Mouse (Mus musculus): ENCODE measurements around the gene Casq2.

The Casq2 gene

DNA sequence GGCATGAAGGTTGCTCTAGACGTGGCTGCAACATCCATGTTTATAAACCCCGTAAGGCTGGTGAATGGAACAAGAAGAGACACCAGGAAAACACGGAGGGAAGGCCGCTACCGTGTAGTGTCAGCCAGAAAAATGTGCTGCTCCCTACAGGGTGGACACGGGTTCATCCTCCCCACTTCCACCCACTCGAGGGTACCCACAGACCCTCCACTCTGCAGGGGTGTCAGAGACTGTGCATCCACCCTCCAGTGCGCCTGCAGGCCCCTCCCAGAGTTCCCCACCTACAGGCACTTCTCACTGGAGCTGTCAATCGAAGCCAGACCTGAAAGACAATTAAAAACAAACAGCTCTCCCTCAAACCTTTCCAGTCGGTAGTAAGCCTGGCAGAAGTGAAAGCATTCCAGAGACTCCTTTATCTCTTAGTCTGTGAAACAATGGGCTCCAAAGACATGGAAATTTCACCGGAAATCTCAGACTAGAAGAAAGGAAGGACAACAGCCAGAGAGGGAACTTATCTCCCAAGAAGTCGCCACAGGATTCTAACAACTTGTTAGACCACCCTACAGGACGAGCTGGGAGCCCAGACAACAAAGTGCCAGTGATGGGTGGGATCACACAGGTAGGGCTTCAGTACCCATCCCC lies 2.5 kb upstream of the Casq2 start:
- no peak for DNase-seq

DNA sequence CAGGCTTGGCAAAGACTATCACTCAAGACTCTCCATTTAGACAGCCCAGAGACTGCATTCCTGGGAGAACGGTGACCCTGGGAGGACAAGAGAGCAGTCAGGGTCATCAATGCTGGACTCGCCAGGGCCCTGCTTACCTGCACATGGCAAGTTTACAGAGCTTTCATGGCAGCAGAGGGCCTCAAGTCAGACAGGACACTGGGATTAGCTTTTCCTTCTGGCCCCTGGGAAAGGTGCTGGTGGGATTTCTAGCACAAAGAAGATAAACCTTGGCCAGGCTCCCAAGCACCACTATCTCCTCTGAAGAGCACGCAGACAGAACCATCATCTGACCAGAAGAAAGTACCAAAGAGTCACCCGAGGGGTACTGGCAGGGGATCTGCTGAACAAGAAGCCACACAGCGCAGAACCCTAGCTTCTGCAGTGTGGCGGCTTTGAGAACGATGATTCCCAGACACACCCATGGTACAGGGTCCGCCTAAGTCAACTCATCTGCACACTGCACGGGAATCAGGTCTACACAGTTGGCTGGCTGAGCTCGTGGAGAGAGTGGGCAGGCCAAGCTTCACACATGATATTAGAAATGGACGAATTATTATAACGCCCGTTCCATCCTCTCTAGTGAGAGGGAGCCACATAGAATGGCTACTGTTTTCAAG lies 1.3 kb upstream of the Casq2 start:
- no peak for DNase-seq

DNA sequence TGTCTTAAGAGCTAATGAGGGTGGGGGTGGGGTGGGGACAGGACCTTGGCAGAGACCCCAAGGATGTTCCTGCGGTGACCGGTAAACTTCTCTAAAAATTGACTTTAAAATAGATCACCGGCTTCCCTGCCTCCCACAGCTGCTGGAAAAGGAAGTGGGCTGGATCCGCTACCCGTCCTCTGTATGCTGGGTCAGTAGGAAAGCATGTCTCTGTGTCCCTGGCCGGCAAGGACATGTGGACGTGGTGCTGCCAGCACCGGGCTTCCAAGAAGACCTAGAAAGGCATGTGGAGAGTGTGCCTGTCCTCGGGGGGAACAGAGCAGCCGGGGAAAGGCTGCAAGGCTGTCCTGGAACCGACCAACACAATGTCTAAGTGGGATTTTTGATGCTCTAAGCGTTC lies 496 bp upstream of the Casq2 start:
- DNase-seq = no peak

DNA sequence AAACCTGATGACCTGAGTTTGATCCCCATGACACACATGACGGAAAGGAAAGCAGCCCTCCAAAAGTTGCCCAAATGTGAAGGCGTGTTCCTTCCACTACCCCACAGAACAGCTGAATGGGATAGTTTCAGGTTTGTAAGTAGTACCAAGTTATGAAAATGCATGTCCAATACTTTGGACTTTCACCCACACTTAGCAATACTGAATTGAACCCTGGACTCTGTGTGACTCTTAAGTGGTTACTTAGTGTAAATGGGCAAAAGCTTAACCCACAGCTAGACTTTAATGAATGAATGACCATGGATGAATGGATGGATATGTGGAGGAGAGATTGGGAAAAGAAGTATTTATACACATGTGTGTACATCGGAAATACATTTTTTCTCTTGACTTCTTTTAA lies 8.6 kb downstream of the Casq2 start:
- DNase-seq = no peak

DNA sequence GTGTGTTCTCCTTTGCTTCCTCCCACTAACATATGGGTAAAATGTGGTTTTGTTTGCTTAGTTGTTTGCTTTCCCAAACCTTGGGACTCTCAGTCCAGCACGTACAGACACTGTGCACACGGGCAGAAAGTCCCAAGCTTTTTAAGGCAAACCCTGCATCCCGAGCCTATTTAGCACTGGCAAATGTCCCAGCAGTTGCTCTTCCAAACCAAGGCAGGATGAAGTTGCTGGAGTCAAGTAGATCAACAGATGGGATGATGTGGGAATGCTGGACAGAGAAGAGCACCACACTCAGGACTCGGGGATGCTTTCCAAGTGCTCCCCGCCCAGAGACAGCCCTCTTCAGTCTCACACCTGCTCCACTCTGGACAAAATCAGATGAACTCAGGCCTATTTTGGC lies 9.2 kb downstream of the Casq2 start:
- no peak for DNase-seq

DNA sequence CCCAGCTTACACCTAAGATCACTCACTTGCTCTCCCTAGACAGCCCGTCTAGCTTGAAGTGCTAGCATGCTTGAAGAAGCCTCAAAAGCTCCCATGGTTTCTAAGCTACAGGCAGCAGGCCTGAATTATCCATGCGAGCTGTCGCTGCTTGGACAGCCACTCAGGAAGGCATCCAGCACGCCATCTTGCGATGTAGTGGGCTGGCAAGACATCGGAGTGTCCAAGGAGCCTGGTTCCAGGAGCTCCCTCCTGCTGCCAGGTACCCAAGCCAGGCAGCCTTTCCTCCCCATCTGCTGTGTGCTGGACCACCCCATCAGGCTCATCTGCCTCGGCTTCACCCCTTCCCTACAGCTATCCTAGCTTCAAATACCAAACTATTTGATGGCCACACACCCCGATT lies 10.2 kb downstream of the Casq2 start:
- no peak for DNase-seq

DNA sequence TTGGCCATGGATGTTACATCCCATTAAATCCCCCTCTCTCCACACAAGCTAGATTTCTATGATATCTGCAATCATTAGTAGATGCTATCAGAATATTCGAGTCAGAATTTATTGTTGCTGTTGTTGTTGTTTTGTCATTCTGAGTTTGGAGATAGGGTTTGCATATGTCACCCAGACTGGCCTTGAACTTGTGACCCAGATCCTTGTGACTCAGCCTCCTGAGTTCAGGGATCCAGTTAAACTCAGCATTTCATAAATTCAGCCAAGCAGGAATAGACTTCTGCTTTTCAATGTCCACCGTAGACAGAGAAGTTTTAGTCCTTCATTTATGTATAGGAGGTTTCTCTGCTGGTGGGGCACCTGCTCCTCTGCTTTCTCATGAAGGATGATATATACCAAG lies 10.8 kb downstream of the Casq2 start:
- no peak for DNase-seq

DNA sequence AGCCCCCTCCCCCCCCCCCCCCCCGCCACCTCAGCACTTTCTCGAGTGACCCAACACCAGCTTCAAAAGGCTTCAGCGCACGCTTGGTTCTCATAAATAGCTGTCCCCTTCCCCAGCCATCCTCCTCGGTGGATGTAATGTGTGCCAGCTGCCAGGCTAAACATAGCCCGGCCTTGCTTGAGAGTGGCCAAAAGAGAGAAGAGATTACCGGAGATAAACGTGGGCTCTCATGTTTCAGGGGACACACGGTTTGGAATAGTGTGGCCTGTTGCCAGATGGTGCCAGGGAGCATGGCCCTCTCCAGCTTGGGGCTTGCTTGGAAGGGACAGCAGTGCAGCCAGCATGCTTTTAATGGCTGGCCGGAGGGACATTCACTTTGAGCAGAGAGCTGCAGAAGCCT lies 13.0 kb downstream of the Casq2 start:
- DNase-seq = no peak

DNA sequence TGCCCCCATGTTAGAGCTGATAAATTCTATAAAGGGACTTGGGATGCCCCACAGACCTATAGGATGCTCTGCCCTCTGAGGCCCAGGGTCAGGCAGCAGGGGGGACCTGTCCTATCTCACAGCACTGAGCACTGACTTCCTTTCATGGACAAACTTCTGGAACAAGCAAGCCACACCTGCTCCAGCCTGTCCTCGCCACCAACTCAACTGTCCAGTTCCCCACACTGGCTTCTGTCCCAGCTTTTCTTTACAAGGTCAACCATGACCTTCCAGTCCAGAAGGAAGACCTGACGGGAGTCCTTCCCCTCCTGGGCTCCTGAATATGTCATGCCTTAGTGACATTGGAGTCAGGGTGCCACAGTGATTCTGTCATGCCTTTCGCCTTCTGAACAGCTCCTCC lies 13.6 kb downstream of the Casq2 start:
- DNase-seq = no peak

DNA sequence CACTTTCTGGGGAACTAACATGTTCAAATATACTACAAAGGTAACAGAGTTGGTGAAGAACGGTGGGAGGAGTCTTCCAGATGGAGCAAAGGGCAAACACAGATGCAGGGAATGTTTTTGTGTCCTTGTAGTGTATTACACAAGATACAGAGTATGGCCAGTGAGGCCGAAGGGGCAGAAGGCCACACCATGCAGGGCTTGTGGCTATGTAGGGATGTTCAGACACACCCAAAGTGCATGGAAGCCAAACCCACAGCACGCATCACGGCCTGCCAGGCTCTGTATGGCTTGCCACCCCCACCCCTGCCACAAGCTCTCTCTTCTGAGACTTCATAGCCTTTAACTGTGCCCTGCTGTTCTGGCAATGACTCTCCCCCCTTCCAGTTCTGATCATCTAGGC lies 15.2 kb downstream of the Casq2 start:
- no peak for DNase-seq

DNA sequence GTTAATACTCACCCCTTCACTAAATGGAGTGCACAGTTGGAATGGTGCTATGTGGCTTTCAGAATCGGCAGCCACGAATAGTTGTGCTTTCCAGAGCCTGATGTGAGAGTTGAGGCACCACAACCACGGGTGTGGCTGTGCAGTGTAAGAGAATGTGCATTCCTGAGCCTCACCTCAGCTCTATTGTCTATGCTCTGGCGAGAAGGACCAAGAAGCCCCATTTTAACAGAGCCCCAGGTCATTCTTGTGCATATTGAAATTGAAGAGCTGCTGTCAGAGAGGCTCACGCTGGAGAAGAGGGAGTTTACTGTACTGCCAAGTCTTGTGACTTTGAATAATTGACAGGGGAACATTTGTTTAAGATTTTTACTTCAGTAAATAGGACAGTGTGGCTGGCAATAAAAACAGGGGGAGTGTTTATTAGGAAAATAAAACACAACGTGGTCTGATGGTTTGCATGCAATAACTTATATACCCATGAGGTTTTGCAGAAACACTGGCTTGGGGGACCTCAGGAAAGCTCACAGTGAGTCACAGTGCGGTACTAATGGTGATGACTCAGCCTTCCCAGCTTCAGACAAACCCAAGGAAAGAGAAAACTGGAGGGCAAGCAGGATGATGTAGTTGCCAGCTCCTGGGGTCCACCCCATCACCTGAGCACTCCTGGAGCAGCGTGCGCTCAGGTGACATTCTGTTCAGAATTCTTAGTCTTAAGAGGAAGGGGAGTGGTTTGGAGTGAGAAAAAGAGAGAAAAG lies 17.8 kb downstream of the Casq2 start:
- DNase-seq = no peak

DNA sequence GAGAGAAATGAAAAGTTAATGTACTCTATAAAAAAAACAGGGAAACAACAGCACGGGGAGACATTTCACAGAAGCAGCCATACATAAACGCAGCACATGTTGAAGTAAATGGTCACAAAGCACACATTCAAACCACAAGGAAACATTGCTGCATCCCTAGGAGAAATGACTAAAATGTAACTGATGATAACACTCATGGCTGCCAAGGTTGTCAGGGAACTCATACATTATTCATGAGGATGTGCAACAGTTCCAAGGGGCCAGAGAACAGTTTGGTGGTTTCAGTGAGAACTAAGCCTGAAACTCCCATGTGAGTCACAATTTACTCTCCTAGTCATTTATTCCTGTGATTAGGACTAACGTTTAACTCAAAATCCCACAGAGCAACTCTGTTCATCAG lies 22.0 kb downstream of the Casq2 start:
- no peak for DNase-seq

DNA sequence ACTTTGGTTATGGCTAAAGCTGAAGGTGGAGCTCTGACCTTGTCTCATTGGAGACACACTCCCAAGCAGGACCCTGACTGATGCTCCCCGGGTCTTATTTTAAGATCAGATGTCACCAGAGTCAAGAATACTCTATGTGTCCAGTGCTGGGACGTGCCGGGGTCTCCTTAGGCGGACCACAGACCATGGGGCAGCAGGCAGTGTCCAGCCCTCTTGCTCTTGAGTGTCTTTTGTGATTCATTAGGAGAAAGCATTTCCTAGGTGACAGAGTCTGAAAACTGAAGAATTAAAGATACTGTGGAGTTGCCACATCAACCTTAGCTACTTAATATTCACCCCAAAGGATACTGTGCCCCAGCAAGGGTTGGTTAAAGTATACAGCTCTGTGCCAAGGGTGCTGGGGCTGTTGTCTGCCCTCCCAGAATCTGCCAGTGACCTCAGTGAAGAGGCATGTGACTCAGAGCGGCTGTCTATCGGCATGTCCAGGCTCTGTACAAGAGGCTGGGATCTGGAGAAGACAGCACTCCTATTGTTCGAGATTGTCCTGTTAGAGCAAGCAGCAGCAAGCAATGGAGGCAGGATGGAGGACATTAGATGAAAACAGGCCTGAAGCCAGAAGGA lies 25.9 kb downstream of the Casq2 start:
- no peak for DNase-seq

DNA sequence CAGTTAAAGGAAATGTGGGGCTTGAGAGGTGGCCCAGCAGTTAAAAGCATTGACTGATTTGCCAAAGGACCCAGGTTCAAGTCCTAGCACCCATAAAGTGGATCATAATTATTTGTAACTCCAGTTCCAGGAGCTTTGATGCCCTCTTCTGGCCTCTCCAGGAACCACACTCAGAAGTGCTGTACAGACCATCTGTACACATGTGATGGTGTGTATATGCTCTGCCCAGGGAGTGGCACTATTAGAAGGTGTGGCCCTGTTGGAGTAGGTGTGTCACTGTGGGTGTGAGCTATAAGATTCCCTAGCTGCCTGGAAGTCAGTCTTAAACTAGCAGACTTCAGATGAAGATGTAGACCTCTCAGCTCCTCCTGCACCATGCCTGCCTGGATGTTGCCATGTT lies 34.7 kb downstream of the Casq2 start:
- DNase-seq = no peak

DNA sequence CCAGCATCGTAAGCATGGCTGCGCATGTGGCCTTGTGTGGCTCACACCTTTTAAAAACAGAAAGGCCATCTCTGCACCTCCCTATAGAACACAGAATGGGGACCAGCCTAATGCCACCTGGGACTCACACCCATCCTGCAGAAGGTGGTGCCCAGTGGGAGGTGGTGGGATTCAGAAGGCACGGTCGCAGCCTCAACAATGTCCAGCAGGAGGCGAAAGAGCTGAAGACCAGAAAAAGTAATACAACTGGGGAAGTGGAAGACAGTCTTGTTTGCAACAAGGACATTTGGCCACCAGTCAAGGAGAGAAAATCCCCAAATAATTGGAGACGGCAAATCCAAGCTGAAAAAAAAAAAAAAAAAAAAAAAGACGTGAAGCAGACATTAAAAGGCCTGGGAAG lies 35.8 kb downstream of the Casq2 start:
- no peak for DNase-seq

DNA sequence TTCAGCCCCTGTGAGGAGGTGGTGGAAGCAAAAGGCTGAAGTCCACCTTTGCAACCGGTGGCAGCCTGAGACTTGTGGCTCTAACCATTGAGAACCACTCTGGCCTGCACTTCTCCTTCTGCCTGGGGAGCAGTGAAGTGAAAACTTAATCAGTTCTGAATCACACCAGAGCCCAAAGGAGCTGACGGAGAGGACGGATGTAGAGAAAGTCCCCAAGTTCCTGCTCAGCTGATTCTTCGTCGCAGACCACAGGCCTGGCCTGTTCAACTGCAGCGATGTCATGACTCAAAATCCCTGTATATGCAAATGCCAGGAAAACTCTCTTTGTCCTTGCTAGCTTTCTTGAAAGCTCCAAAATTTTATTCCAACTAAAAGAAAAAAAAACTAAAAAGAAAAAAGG lies 37.4 kb downstream of the Casq2 start:
- DNase-seq = no peak

DNA sequence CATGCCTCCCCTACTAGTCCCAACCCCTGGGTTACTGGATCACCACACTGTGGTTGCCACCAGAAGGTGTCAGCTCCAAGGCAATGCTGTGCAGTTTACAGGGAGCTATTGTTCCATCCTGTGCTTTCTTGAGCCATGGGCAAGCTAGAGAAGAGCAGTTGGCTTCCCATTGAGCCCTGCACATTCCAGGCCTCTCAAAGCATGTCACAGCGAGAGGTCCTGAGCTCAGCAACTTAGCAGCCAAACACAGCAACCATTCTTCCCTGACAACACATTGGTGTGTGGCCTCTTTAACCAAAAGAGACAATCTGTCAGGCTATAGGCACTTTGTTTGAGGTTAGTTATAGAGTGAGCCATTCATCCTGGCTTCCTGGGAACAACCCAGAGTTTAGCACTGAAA lies 39.3 kb downstream of the Casq2 start:
- DNase-seq = no peak

DNA sequence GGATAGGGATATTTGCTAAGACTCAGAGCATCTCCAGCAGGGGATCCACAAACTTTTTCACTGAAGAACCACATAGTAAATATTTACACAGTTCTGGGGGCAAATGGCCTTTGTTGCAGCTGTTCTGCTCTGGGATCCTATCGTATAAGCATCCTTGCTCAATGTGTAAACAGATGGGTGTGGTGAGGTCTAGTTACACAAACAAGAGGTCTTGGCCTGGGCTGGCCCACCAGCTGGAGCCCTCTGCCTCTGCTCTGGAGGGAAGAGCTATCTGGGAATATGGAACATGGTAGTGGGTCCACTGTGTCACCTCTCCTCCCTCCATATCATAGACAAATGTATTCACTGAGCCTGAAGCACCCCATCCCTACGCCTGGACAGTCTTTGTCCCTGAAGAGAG lies 40.9 kb downstream of the Casq2 start:
- DNase-seq = no peak

DNA sequence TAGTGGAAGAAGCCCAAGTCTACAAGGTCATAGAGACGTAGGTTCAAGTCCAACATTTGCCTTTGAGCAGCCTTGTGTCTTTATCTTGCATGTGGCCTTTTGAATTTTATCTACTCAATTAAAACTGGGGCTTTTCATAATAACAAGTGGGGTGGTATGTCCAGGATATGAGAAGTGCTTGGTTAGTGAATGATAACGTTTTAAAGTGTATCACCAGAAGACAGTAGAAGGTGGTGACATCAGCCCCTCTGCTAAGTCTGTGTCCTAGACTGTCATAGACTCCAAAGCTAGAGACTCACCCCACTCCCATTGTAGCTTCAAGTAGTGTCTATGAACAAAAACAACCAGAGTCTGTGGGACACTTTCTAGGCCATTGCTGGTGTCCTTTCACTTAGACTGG lies 42.0 kb downstream of the Casq2 start:
- DNase-seq = no peak

DNA sequence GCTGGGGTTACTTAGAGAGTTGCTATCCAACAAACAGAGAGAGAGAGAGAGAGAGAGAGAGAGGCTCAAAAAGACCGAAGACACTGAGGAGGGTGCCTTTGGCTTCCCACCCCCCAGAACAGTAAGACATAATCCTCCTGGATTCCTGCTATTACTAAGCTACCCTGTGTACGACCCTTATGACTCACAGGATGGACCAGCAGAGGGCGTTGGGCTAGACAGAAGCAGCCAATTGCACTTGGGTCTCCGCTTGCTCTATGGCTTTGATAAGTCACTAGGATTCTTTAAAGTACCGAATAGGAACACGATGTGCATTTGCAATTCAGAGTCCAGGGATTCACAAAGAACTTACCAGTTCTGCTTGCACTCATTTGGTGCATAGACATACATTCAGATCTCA lies 44.3 kb downstream of the Casq2 start:
- no peak for DNase-seq

DNA sequence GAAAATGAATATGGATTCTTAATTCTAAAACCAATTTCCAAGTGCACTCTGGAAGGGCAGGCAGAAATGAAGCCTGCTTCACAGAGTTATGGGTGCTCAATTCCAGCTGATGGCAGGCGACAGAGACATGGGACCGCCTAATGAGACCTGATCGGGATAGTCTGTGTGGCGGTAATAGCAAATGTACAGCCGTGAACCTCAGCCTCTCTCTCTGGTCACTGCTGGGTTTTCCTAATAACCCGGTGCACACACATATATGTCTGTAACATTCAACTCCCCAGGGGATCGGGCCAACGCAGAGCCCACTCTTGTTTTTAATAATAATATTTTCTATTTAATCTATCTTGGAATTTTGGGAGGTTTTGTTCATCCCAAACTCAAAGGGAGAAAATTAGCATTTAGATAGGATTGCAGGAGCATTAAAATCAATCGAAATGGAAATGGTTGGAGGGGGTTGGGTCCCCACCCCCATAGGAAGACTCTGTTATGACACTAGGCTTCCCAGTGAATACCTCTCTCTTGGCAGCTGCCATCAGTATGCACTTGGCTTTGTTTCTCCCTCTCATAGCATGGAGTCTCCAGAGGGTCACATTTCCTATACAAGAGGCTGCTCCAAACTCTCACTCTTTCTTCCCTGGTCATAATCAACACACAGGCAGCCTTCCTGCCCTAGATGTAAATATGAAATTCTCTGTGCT lies 45.6 kb downstream of the Casq2 start:
- no peak for DNase-seq

DNA sequence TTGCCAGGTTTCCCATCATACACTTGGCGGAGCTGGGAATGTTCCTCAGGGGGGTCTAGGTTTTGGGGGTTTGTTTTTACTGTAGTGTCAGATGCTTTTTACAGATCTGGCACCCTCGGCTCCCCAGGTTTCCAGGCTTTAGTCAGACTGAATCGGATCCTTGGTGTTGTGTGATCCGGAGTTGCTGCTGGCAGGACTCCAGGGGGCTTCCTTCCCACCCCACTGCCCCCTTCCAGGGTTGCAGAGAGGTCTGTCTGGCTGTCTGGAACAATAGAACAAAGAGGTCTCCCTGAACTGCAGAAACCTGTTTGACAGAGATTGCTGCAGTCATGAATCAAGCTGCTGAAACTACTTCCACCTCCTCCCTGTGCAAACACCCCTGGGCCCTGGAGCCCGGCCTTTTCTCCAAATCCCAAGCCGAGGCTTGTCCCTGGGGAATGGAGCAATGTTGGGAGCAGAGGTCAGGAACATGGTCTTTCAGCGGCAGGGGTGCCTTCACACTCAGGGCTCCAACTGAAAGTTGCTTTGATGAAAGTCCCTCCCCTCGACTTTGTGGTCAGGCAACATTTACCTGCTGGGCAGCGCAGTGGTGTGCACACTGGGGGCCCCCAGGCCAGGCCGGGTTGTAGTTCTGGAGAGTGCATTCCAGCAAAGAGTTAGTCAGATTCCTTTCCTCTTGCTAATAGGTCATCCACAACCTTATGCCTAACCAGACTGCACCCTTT lies 49.3 kb downstream of the Casq2 start:
- no peak for DNase-seq

DNA sequence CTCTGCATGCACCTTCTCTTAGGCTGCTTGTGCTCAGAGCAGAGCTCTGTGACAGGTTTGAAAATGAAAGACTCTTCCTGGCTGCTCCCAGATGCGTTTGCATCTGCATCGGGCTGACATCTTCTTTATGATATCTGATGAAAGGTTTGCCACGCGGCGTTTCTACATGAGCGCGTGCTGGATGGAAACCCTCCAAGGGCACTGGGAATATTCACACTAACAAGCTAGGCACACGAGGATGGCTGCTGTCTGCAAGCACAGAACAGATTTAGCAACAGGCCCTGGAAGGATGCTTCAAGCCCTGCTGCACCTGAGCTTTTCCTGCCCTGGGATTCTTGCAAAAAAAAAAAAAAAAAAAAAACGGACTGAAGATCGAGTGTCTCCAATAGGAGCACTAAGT lies 50.9 kb downstream of the Casq2 start:
- DNase-seq = no peak
